Mouse (Mus musculus) erythroblast, adult 5-6 weeks (primary cell): ENCODE measurements at regions not wholly inside any gene's neighbourhood (a gene's known extent, or its start where the extent isn't known, plus 50 kb on each side); places are given as distances from the start of the nearest gene placed in this dataset.
A peak's percentile ranks its signal among the peaks of the same experiment; 100 is the strongest.

ENCODE experiments used
- ATAC-seq: replicated peaks from 2 replicates; pipeline ENCODE4 v1.8.0; 2016; ENCODE audit warnings: moderate number of reproducible peaks, mild to moderate bottlenecking, moderate TSS enrichment, inconsistent platforms; ENCODE audit not compliant: poor library complexity, low FRiP score, severe bottlenecking

DNA sequence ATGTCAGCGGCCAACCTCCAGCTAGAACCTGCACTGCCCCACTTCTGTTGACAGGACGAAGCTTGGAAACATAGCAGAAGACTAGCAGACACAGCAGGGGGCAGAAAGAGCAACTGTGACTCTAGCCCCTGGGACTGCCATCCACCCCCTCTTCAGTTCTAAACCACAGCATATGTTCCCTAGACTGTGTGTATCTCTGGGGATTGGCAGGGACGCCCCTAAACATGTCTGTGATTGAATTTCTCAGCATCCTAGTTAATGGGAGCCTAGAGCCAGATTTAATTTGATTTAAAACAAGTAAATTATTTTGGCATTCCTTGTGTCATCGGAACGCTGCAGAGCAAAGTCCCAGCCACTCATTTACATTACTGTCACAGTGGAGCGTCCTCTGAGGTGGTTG, 228.7 kb downstream of the Rps15a start:
- no peak for ATAC-seq

DNA sequence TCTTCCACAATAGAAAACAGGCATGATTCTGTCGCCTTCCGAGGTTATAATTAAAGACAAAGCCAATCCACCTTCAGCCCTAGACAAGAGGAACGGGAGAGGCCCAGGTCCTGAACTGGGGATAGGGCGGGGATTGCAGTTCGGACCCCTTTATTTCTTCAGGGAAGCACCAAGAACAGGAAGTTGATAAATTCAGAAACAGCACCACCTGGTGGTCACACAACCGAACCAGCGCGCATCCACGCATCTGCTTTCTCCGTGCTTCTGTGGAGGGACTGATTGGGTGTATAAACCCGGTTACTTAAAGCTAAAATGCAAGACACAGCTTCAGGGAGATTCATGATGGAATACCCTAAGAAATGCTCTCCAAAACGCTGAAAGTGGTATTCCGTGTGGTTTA, 233.2 kb downstream of the Rps15a start:
- ATAC-seq = no peak

GRCm38 (mm10) chr7:117878903-117879302, 237.1 kb downstream of the Rps15a start:
- ATAC-seq = no peak

GRCm38 (mm10) chr7:117875241-117875640, 240.7 kb downstream of the Rps15a start:
- no peak for ATAC-seq

- ATAC-seq = no peak
Measured at GRCm38 (mm10) chr7:117859419-117859818, 256.6 kb downstream of the Rps15a start.

- no peak for ATAC-seq
Measured at GRCm38 (mm10) chr7:117855955-117856354, 260.0 kb downstream of the Rps15a start.

DNA sequence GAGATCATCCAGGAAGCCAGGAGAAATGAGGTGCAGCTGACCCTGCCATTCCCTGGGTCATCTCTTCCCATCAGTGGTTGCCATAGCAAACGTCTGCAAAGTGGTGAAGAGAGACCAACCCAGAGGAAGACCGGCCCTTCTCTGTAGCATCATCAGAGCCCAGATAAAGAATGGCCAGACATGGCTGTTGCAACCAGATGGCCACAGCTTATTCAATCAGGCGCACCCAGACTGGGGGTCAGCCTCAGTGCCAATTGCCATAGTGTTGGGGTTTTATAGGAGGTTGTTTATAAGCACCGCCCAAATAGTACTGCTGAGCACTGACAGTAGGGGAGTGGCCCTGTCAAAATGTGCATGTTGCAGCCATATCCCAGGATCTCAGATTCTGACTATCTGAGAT, 262.3 kb downstream of the Rps15a start:
- no peak for ATAC-seq

GRCm38 (mm10) chr7:117852866-117853265, 263.1 kb downstream of the Rps15a start:
- no peak for ATAC-seq

GRCm38 (mm10) chr7:117850822-117851221, 265.2 kb downstream of the Rps15a start:
- no peak for ATAC-seq

DNA sequence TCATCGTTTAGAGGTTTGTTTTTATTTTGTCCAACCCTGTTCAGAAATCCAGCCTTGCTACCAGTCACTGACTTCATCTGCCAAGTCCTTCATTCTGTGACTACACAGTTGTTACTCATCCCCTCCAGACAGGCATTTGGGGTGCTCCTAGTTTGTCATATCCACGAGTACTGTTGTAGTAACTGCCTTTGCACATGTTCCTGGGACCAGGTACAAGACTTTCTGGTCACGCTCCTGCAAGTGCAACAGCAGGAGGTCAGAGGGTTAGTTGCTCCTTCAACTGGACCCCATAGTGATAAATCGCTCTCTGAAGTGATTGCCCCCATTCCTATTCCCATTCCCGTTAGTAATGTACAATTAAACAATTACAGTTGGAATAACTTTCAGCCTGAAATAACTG, 269.9 kb downstream of the Rps15a start:
- no peak for ATAC-seq

DNA sequence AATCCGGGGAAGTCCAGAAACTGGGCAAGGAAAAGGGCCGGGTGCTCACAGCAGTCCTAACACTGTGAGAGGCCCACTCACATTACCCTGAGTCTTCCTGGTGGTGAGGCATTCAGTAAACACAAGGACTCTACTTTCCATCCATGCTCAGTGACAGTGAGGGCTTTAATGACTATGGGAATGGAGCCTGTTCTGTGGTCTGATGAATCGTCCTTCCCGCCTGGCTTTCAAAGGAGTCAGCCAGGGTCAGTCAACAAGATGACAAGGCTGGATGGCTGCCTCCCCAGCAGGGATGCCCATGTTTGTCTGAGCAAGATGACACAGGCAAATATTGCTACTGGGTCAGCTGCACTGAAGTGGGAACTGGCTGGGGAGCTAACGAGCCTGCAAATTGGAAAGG, 273.2 kb downstream of the Rps15a start:
- ATAC-seq = no peak

DNA sequence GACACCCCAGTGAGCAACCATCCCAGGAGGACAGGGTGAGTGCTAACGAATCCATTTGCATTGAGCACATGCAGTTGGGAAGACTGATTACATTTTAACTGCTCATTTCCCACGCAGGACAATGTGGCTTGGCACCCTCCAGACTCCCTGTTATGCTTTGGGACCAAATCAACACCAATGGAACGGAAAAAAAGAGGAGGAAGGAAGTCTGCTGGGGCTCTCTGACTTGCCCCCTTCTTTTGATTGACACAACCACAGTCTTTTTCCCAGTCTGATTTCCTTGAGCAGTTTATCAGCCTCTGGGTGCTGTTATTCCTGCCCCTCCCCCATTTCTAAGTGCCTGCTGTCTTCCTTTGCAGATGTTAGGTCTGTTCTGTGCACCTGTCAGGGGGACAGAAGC, 321.0 kb downstream of the Rps15a start:
- no peak for ATAC-seq

DNA sequence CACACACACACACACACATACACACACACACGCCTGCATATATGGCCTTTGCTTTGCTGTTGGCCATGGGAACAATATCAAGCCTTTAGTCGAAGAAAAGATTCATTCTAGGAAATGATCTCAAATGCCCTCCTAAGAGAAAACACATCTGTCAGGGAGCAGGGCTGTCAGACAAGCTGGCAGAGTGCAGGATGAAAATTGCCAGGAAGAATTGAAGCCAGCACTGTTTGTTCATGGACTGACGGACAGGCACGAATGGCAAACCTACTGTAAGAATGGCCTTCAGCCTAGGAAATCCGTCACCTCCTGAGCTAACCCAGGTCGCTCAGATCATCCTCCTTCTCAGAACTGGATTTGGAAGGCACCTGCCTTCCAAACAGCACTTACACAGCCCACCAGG, 322.0 kb downstream of the Rps15a start:
- no peak for ATAC-seq

DNA sequence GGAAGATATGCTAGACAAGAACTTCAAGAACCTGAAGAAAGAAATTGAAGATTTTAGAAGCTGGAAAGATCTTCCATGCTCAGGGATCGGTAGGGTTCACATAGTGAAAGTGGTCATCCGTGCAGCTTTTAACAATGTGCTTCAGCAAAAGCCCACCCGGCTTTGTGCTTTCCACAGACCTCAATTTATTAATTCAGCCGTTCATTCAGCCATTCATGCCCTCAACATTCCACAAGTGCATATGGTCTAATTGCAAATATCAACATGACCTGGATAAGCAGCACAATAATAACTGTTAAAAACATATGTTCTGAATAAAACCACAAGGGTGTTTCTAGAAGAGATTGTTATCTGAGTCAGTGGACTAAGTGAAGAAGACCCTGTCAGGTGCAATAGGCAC, 323.5 kb downstream of the Rps15a start:
- ATAC-seq = no peak

GRCm38 (mm10) chr7:117778996-117779395, 337.0 kb downstream of the Rps15a start:
- ATAC-seq = no peak

DNA sequence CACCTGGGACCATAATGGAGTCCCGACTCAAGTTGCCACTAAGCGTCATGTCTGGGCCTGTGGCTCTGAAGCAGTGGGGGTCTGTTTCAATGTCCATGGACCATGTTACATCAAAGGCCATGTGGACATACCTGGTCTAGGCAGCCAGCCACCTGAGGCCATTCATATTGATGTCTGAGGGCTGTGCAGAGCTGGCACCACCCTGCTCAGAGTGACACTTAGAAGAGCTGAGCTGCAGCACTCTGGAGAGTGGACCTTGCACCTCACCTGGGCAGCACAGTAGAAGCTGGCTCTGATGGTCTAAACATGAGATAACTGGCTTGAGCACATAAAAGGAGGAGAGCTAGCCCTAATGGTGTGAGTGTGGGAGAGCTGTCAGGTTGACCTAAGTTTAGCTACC, 338.1 kb downstream of the Rps15a start:
- no peak for ATAC-seq

DNA sequence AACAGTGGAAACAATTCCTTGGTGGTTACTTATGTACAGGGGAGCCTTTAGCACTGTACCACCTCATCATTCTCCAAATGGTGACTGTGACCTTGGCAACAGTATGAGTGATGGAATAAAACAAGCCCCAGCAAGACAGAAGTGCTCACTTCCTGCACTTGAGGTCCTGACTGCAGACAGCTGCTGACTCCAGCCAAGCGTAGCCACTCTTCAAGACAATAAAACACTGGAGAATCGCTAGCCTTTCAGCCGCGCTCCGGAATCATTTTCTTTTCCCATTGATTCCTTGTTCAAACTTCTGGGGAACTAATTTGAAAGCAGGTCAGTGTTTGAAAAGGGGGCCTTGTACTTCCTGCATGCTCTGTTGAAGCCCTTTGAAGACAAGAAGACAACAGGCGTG, 344.2 kb downstream of the Rps15a start:
- no peak for ATAC-seq

DNA sequence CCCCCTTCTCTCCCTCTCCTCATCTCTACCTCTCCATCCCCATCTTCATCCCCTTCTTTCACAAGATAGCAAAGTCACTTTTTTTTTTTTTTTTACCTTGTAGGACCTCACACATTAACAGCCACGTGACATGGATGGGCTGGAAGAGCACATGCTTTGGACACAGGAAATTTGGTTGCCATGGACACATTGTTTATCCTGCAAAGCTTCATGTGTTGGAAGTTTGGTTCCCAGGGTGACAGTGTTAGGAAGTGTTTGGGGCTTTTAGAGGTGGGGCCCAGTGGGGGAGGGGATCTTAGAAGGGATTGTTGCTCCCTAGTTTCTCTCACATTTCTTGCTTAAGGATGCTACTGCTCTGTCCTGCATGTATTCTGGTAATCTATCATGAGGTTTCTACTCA, 356.5 kb downstream of the Rps15a start:
- ATAC-seq = no peak

GRCm38 (mm10) chr7:117757033-117757432, 359.0 kb downstream of the Rps15a start:
- ATAC-seq = no peak

DNA sequence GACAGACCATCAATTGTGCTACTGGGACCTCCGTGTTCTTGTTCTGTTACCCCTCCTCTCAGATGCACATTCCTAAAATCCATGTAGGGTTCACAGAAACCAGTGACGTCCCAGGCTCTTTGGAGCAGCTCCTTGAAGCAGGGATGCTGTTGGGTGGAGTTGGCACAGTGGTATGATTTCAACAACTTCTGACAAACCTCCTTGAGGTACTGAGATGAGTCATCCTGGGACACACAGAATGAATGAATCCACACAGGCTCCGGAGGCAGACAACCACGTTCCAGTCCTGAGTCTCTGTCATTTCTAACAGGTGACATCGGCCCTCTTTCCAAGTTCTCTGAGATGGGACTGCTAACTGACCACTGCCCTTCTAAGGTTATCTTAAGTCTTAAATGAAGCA, 360.2 kb downstream of the Rps15a start:
- no peak for ATAC-seq

DNA sequence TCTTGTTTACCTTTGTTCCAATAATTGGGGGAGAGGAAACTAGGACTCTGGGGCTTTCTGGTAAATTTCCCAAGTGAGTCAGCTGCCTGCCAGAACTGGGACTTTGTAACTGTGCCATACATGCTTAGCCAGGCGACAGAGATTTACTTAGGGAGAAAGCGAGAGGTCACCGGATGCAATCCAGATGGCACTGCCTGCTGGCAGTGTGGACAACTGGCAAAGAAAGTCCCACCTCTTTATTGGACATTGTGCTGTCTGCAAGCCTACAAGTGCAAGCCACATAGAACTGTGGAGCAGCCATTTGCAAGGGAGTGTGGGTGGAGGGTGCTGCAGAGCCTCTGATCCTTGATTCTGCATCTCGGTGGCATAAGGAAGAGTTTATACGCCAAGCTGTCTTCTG, 362.7 kb downstream of the Rps15a start:
- no peak for ATAC-seq

- peak; percentile 74 for ATAC-seq
Measured at GRCm38 (mm10) chr7:117752302-117753185, 363.4 kb downstream of the Rps15a start.
